Mouse (Mus musculus): Measurements from ENCODE around the gene Xrn2.

GRCm38 (mm10) chr2:147085072-147085870, 72.5 kb downstream of the Xrn2 start, which contains the start of gene Nkx2-4:
- TF ChIP-seq CTCF (IDR thresholded peaks at IDR 0.05; ENCODE audit: low read depth) (no peak), EP300 (IDR thresholded peaks at IDR 0.05; ENCODE audit: low read depth) (no peak)

All from liver, postnatal 0 days (tissue).